Mouse (Mus musculus) E14TG2a.4 (cell line): ENCODE results near the gene Nt5c2.
A peak's percentile ranks its signal among the peaks of the same experiment; 100 is the strongest.

Source experiments
- CTCF ChIP-seq: conservative IDR thresholded peaks from 2 replicates; pipeline ENCODE4 v1.5.1; 2014; ENCODE audit warnings: low read length
- NANOG ChIP-seq: IDR thresholded peaks from 2 replicates; pipeline ENCODE4 v1.6.1; 2014; ENCODE audit warnings: borderline replicate concordance, low read length, mixed read lengths

DNA sequence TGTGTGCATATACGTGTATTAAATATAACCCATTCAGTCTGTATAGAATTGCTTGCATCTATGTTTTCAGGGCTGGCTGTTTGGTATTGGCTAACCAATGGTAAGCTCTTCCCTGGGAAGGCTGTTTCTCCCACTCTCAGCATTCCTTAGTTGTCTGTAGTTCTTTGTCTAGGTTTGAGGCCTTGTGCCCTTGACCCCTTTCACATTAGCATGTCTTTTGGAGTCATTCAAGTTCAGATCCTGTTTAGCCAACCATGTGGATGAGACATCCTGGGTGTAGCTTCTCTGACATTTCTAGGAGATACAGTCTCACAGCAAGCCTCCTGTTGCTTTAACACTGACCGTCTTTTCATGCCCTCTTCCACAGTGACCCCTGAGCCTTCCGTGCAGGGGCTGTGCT lies 178.9 kb downstream of the Nt5c2 start:
- TF ChIP-seq CTCF (no peak), NANOG (peak; percentile 76)
